Mouse (Mus musculus) thymus, postnatal 0 days (tissue): ENCODE results near the gene Khsrp. TPM values are rescaled to one million over a fixed set of nuclear protein-coding genes. Genes with fewer than 3 reads are reported as not detected.
A peak's percentile ranks its signal among the peaks of the same experiment; 100 is the strongest.

Experiments
- DNase-seq: peaks from one replicate; pipeline ENCODE4 v3.0.0-alpha.2; 2015; ENCODE audit warnings: low spot score
- polyA plus RNA-seq: library from polyadenylated mRNA; unstranded; fragments of >200 nt; fragmentation: Nextera tagmentation; extraction: Ambion mirVana; gene quantifications from 2 replicates; pipeline ENCODE4 v1.2.1, GENCODE M21; 2015

Gene Khsrp
- polyA plus RNA-seq, 1 experiment from 2014 or later = 42.3 TPM

DNA sequence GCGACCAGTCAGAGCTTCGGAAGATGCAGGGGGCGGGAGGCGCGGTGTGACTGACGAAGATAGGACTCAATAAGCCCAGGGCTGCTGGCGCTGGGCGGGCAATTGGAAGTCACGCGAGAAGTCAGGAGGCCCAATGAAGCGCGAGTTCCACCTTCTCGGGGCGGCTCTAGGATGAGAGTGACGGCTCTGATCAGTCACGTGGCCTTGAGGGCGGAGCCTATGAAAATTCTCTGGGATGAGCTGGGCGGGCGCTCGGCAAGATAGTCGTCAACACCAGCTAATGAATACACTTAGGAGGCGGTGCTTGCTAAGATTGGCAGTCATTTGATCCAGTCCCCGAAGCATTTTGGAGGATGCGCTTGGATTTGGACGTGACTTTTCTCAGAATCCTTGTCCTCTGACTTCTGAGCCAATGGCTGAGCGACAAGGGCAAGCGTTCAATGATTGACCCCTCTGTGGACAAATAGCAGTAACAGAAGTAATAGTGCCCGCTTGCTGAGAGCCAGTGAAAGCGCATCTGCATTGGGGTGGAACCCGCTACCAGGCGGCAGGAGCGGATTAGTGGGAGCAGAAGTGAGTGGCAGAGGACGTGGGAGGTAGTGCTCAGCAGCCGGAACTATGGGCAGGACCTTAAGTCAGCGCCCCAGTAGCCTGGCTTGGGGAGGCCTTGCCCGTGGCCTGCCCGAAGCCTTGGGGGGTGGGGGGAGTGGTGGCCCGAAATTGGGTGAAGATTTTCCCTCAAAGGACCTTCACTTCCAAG is 519 bp upstream of the Khsrp start:
- peak; percentile 100 for DNase-seq

DNA sequence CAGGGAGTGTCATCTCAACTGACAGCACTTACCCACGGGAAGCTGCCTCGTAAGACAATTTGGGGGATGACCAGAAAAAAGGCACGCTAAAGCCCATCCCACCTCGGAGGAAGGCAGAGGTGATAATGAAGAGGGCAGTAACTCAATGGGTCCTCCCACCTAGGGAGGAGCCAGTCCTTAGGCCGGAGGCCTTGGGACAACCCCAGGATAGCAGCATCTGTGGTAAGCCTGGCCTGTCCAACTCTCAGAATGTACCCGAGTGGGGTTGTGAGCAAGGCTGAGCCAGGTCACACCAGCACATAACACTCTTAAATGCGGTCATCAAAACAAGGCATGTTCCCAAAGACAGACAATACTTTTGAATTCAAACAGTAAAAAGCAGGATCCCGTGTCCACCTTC is 1.6 kb downstream of the Khsrp start:
- no peak for DNase-seq

DNA sequence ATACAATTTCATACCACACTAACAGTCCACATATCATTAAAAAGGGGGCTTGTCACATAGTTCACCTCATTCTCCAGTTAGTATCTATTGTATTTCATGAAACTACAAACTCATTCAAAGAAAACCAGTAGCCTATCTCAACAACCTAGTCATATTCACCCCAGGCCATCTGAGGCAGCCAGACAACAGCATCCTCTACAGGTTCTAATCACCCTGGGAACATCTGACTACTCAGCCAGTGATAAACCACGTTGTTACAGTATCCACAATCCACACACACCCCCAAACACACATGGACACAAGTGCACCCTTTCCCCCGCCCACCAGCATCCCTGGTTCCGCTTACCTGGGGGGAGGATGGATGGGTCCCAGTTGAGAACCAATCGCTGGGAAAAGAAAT is 3.9 kb downstream of the Khsrp start:
- DNase-seq = no peak

DNA sequence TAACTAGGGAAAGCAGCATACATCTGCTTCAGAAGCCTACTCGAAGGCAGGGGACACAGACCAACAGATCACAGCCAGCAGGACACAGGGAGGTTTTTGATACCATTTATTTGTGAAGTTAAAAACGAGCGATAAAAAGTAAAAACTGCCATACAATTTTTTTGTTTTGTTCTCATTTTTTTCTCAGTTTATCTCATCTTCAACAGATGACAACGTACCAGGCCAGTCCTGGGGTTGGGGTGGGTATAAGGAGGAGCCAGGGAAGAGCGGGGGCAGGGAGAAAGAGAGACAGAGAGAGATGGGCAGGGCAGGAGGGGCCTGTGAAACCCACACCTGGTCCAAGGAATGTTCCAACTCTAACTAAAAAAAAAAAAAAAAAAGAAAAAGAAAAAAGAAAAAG is 10.4 kb downstream of the Khsrp start:
- no peak for DNase-seq

DNA sequence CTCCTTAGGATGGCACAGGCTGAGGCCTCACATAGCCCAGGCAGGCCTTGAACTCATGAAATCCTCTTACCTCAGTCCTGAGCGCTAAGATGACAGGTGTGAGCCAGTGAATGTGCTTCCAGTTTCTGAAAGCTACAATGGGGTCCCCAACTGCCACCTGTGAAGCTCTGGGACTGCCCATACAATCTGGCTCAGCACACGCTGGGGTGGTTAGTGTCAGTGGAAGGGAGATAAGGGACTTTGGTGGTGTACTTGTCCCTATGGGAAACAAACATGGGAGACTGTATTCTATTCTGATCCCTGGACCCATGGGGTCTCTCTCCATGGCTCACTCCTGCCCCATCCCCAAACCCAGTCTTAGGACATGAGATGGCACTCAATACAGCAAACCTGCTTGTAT is 11.6 kb downstream of the Khsrp start:
- DNase-seq = no peak

DNA sequence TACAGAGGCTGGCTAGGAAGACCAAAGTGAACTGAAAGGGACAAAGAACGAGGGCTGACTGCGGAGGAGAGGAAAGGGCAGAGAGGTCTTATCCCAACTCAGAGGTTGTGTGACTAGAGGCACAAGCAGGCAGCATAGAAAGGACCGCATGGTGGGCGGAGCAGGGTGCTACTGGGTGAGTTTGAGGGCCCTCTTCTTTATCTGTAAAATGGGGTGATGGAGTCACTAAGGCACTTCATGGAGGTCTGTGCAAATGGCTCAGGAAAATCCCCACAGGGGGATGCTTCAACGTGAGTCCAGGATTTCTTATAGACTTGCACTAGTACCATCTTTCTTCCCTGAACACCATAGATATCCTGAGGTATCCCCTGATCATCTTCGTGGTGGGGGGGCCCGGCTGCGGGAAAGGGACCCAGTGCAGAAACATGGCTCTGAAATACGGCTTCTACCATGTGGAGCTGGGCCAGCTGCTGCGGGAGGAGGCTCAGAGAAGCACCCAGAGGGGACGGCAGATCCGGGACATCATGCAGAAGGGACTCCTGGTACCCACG is 19.0 kb downstream of the Khsrp start:
- DNase-seq = no peak

DNA sequence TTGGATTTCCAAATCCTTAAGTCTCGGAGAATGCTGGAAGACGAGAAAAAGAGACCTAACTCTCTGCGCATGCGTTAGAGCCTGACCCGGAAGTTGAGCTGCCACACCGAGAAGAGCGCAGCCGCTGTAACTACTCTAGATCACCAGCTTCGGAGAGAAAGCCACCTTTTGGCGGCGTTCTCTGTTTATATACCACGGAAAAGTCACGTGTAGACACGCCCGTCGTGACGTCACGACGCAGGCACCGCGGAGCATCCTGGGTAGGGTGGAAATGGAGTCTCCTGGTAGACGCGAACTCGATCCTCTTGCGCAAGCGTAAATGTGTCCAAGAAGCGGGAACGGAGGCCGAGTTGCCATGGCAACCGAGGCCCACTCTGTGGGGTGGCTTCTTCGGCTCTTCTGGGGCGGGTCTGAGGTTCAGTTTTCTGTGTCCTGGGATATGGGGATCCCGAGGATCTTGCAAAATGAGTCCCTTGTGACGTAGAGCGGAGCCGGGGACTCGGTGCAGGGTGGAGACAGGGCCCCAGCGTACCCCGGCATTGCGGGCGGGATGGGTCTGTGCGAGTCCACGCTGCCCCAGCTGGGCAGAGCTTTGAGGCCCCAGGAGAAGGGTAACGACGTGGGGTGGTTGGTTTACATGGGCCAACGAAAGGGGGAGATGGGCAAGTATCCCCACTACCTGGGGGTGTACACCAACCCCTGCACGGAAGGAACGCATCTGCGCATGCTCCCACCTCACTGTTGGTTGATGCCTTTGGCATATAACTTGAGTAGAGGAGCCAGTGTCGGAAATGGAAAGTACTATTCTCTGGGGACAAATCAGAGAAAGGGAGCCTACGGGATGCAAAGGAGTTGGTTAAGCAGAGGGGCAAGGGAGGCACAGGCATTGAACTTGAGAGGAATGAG is 19.8 kb downstream of the Khsrp start, which contains the start of the genes Gtf2f1 and Gm17949:
Gene Gtf2f1, minus strand, starts transcription at position 53 of the 906 bp plus-strand sequence.
Gene Gm17949, plus strand, starts transcription at position 234 of the 906 bp plus-strand sequence.
- peak; percentile 100 for DNase-seq

DNA sequence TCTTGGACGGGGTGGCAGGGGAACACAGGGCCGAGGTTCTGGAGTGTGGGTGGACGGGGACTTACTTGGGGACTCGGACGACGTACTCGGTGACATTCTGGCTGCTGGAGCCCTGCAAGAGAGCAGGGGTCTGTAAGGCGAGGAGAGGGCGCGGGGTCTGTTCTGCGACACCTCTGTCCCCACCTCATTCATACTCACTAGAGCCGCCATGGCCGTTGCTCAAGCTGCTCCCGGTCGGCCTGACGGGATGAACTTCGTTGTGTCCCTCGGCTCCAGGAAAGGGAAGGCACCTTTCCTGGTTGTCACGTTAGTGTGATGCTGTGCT is 20.4 kb downstream of the Khsrp start:
- no peak for DNase-seq

DNA sequence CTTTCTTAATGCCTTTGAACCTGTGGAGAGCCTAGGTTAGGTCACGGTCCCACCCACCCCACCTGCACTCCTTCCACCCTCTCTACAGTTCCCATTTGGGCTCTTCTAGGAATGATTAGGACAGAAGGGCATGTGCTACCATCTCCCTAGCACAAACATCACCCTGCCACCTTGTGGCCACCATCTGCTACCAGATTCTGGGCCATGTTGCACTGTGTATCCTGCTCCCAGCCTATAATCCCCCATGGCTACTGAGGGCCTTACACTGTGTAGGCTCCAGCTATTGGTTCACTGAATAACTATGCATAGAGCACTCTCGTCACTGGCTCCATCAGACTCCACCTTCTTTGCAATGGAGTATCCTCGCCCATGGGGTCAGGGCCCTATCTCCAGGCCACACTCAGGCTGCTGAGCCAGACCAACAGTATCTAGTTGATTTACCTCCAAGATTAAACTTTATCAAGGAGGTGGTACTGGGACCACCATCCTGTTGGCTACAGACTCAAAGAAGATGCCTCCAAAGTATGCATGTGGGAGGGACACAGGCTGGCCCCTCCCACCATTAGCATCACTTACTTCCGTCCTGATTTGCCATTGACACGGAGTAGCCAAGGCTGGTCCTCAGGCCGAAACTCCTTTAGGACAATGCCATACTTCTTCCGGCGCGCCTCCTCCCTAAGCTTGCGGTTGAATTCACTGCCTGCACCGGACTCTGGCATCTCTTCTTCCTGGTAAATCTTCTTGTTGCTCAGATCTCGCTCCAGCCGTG is 24.0 kb downstream of the Khsrp start:
- DNase-seq = no peak

DNA sequence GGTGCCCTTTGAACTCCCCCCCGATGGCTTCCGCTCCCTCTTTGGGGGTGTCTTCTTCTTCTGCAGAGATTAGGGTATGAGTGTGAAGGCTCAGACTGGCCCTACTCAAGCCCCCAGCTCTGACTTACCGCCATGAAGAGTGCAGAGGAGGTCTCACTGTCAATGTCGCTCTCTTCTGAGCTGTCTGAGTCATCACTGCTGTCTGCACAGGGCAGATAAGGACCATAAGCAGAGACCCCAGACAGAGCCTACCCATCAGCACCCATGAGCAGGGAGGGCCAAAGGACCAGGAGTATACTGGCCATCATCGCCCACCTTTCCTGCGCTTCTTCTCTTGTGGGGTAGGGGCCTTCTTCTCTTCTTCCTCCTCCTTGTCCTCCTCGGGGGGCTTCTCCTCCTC is 27.3 kb downstream of the Khsrp start:
- DNase-seq = no peak

DNA sequence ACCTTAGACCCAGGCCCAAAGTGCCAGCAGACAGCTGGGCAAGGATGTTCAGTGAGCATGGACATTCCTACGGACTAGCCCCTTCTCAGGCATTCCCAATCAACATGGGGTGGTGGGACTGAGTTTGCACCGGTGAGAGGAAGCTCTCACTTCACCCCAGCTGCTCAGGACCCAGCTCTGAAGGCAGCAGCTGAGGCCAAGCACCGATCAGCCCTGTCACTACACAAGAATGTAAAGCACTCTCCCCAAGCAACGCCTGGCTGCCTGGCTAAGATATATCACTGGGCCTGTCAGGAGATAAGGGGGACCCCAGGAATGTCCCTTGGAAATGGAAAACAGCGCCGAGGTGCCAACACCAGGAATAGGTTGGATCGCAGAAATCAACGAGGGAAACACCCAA is 30.1 kb downstream of the Khsrp start:
- no peak for DNase-seq

DNA sequence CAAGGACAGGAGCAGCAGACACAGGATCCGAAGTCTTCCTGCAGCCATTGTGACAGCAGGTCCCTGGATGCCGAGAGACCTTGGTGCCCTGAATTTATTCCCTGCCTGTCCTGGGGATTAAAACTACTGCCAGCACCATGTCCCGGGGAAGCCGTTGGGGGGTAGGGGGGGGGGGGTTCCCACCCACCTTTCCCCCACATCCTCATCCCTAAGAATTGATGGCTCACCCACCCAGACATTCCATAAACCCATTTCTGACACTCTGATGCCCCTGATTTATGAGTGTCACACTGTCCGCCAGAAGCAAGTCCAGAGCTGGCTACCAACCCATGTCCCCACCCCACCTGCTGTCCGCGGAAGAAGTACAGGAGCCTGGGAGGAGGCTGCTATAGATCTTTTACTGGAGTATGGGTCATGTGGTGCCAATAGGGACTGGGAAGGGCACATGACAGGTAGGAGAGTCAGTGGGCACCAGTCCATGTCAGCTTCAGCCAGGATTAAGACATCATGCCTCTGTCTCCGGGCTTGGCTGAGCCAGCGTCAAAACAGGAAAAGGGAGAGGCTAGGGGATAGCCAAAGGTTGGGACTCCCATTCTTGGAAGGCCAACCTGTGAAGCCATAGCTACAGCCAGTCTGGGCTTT is 31.2 kb downstream of the Khsrp start, which contains the start of gene Pspn:
Gene Pspn, minus strand, starts transcription at position 51 of the 642 bp plus-strand sequence.
- no peak for DNase-seq

DNA sequence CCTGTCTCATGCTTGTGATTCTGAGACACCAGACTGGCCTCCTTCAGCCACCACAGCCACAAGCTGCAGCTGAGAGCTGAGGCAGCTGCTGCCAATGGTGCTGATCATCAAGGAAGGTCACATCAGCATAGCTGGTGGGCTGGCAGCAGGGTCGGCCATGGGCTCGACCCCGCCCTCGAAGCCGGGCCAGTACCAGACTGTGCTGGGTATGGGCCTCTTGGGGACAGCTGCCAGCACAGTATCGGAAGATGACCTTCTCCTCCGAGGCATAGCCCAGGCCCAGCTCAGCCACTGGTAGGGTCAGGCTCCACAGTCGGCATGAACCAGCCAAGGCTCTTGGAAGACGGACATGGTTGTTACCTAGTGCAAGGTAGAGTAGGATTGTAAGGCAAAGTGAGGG is 31.9 kb downstream of the Khsrp start:
- no peak for DNase-seq

DNA sequence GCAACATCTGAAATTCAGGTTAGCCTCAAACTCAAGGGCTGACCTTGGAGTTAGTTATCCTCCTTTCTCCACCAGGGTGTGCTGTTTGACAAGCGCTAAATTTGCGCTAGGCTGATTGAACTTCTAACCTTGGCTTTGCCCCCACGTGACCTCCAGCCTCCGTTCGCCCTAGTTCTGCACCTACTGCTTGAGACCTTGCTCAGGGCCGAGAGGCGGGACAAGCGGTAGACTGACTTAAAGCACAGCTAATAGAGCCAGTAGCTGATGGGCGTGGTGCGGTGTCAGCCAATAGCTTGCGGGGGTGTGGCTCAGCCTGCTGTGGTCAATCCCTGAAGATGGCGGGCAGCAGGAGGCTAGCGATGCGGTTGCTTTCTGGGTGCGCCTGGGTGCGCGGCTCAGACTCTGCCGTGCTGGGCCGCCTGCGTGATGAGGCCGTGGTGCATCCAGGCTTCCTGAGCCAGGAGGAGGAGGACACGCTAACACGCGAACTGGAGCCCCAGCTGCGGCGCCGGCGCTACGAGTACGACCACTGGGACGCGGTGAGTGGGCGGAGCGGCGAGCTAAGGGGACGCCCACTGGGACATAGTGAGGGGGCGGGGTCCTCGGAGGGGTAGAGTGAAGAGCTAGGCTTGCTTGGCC is 34.2 kb downstream of the Khsrp start, which contains the start of gene Alkbh7:
Gene Alkbh7, plus strand, starts transcription at position 311 of the 639 bp plus-strand sequence.
- peak; percentile 98 for DNase-seq

DNA sequence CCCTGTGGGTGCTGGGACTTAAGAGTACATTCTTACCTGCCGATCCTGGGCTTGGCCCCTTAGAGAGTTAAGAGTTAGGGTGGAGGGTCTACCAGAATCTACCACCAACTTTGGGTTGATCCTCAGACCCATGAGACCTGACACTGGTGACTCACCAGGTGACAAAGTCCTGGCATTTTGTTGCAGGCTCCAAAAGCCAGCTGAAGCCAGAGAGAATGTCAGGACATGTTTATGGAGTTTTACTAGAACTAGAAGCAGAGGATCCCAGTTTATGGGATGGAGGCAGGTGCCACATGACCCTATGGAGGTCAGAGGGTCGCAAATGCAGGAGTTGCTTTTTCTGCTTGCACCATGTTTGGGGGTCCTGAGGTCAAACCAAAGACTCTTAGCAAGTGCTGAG is 34.8 kb downstream of the Khsrp start:
- DNase-seq = no peak

DNA sequence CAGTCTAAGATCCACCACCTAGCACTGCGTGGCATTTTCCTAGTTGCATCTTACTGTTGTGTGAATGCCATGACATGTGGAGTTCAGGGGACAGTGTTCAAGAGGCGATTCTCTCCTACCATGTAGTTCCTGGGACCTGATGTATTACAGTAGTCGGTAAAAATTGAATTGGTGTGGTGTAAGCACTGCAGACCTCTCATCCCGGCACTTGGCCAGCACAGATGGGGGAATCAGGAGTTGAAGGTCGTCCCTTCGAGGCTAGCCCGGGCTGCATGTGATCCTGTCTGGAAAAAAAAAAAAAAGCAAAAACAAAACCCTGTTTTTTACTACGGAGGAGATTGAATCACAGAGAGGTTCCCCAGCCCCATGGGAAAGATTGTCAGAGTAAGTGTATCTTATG is 36.3 kb downstream of the Khsrp start:
- no peak for DNase-seq

DNA sequence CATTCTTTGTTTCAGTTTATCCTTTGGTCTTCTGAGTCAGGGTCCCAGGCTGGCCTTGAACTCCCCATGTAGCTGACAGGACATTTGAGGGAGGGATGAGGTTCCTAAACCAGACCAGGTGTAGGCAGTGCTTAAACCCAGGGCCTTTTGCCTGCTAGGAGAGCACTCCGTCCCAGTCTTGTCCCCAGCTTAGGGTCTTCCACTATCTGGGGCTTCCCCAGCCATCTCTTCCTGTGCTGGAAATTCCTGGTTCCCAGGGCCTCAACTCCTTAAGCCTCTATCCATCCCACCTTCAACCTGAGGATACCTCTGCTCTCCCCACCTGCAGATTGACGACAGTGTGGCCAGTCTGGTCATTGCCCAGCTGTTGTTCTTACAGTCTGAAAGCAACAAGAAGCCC is 40.4 kb downstream of the Khsrp start:
- no peak for DNase-seq

DNA sequence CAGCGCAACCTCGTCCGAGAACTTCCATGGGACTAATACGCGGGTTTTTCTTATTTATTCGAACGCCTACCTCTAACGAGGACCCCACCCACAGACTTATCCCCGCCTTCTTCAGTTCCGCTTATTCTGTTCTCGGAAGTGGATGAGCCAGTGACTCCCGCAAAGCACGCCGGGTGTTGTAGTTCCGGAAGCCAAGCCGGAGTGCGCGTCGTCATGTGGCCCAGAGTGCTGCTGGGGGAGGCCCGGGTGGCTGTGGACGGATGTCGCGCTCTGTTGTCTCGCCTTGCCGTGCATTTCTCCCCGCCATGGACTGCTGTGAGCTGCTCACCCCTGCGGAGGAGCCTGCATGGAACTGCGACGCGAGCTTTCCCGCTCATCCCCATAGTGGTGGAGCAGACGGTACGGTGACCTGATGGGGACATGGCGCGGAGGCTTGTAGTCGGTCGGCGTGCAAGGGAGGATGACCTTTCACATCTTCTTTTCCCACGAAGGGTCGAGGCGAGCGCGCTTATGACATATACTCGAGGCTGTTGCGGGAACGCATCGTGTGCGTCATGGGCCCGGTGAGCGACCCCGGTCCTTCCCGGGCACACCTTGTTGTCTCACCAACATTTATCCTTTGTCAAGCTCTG is 41.1 kb downstream of the Khsrp start, which contains the start of gene Clpp:
Gene Clpp, plus strand, starts transcription at position 191 of the 632 bp plus-strand sequence.
- peak; percentile 97 for DNase-seq

DNA sequence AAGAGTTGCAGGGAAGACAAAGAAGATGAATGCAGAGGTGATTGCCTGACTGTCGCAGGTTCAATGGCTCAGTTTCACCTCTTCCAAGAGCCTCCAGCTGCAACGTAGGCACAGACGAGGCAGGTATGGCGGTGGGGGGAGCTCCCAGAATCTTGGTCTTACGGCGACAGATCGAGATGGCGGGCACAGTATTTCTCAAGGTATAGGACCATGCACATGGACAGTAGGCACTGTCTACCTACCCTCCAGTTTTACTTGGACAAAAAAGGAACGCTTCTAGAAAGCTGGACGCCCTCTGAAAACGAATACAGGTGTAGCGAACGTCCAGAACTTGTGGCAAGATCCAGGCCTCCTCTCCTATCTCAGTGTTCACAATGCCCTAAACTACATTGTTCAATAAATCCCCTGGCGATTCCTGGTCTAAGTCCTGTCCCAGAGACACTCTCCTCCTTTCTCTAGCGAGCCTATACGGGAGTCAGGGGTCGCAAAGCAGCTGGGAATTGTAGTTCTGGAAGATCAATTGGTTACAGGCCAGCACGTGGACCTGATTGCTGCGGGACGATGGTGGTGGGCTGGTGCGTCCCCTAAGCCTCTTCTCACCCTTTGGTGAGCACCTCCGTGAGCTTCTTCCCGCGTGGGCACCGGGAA is 41.7 kb downstream of the Khsrp start:
- no peak for DNase-seq
